Mouse (Mus musculus) heart, embryonic 16.5 days (tissue): ENCODE data around the gene Prn. TPM values are rescaled to one million over a fixed set of nuclear protein-coding genes. Genes with fewer than 3 reads are reported as not detected.

Source experiments
- ATAC-seq: fragments of 200-750 bp; cut with Nextera tagmentation; replicated peaks from 2 replicates; pipeline ENCODE4 v1.8.0; 2017; ENCODE audit warnings: moderate number of reproducible peaks; ENCODE audit not compliant: insufficient read depth, low FRiP score; ENCODE audit errors: extremely low read depth
- H3K27ac ChIP-seq: fragments of 300-500 bp; sonication (generic); 2 replicates; pipeline ENCODE4 v1.5.1; 2014; ENCODE audit warnings: mild to moderate bottlenecking, low read length, control low read depth, moderate library complexity
- H3K27me3 ChIP-seq: fragments of 300-500 bp; sonication (generic); 2 replicates; pipeline ENCODE4 v1.6.1; 2014; ENCODE audit warnings: low read length, mixed read lengths; ENCODE audit not compliant: control insufficient read depth, insufficient read depth
- H3K36me3 ChIP-seq: fragments of 300-500 bp; sonication (generic); 2 replicates; pipeline ENCODE4 v1.6.1; 2014; ENCODE audit not compliant: control insufficient read depth, insufficient read depth
- H3K4me1 ChIP-seq: fragments of 300-500 bp; sonication (generic); 2 replicates; pipeline ENCODE4 v1.6.1; 2014; ENCODE audit warnings: low read length, mixed read lengths; ENCODE audit not compliant: control insufficient read depth, insufficient read depth
- H3K4me2 ChIP-seq: fragments of 300-500 bp; sonication (generic); 2 replicates; pipeline ENCODE4 v1.6.1; 2014; ENCODE audit warnings: low read depth, mild to moderate bottlenecking, control low read depth, low read length
- H3K4me3 ChIP-seq: fragments of 300-500 bp; sonication (generic); 2 replicates; pipeline ENCODE4 v1.5.1; 2014; ENCODE audit warnings: mild to moderate bottlenecking, control low read depth, low read length
- H3K9ac ChIP-seq: fragments of 300-500 bp; sonication (generic); 2 replicates; pipeline ENCODE4 v1.6.1; 2014; ENCODE audit warnings: low read length, control low read depth
- H3K9me3 ChIP-seq: fragments of 300-500 bp; sonication (generic); replicated peaks from 2 replicates; pipeline ENCODE4 v1.6.1; 2016; ENCODE audit warnings: low read length; ENCODE audit not compliant: control insufficient read depth
- WGBS: fragments of 180-500 bp; shearing (Covaris S2); extraction: QIAGEN DNeasy Blood & Tissue Kit; methylation state at CpG from one replicate; pipeline ENCODE4 v1.1.7; 2014; 5-methylcytosine and 5-hydroxymethylcytosine counted together
- polyA plus RNA-seq: library from polyadenylated mRNA; unstranded; fragments of >200 nt; fragmentation: Nextera tagmentation; extraction: Ambion mirVana; gene quantifications from 2 replicates; pipeline ENCODE4 v1.2.1, GENCODE M21; 2015

Prn gene
- polyA plus RNA-seq, 1 experiment from 2014 or later, result not detected

DNA sequence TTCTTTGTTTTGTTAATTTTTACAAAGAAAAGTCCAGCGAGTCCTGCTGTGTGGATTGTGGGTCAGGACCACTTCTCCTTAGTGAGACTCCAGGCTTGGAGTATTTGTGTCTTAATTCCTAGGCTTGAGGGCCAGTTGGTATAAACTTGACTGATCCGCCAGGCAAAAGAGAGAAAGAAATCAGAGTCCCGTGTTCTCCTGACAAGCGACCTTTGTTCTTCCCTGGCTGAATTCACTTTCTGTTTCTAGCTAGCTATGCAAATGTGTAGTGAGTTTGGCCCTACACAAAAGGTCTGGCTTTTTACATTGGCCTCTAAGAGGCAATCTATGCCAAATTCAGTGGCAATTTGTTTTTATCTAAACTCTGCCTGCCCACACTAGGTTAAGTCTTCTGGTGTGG, 28.0 kb upstream of the Prn start:
- Histone ChIP-seq H3K36me3 (no peaks in the 10 kb centered on the region), H3K9ac (no peak overlapping the region), H3K9me3 (no peaks in the 10 kb centered on the region), H3K4me2 (no peak overlapping the region), H3K27ac (no peak overlapping the region), H3K4me3 (no peak overlapping the region), H3K27me3 (no peaks in the 10 kb centered on the region), H3K4me1 (no peaks in the 10 kb centered on the region)
- no peak for ATAC-seq
- WGBS, result 66% methylated on average over 4 of the region's 4 CpGs

GRCm38 (mm10) chr2:131883136-131883535, 26.6 kb upstream of the Prn start:
- no peak for ATAC-seq

GRCm38 (mm10) chr2:131886503-131887160, 23.1 kb upstream of the Prn start:
- WGBS, result 79% methylated on average over 6 of the region's 6 CpGs
- H3K4me2 ChIP-seq, result no peak overlapping the region
- no peak overlapping the region for H3K27ac ChIP-seq
- no peaks in the 10 kb centered on the region for H3K9me3 ChIP-seq
- no peak overlapping the region for H3K4me3 ChIP-seq
- H3K27me3 ChIP-seq, result no peaks in the 10 kb centered on the region
- peaks cover 8% of the 10 kb centered on the region for H3K4me1 ChIP-seq
- H3K9ac ChIP-seq, result no peak overlapping the region
- no peaks in the 10 kb centered on the region for H3K36me3 ChIP-seq
- no peak for ATAC-seq

More at GRCm38 (mm10) chr2:131883136-131883535, 26.6 kb upstream of the Prn start:
- H3K4me1 ChIP-seq, result no peaks in the 10 kb centered on the region
- no peaks in the 10 kb centered on the region for H3K36me3 ChIP-seq
- H3K4me2 ChIP-seq, result no peak overlapping the region
- H3K9ac ChIP-seq, result no peak overlapping the region
- H3K27me3 ChIP-seq, result no peaks in the 10 kb centered on the region
- 41% methylated on average over 2 of the region's 2 CpGs for WGBS
- H3K27ac ChIP-seq, result no peak overlapping the region
- no peak overlapping the region for H3K4me3 ChIP-seq
- H3K9me3 ChIP-seq, result no peaks in the 10 kb centered on the region

DNA sequence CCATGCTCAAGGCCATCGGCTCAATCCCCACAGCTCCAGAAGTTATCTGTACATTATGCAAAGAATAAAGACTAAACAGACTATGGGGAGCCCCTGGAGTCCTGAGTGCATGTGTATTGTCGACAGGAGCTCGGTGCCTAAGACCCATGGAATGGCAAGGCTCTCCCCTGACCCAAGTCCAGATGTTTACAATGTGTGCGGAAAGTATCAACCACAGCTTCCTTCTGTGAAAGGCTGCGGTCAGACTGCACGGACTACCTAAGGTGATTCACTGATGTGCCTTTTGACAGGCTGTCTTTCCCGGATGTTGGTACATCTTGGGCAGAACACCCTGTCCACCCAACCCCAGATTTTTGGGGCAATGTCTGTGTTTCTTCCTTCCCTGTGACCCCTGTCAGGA, 21.5 kb upstream of the Prn start:
- ATAC-seq, result no peak
- no peak overlapping the region for H3K27ac ChIP-seq
- H3K4me2 ChIP-seq, result no peak overlapping the region
- no peaks in the 10 kb centered on the region for H3K9me3 ChIP-seq
- H3K27me3 ChIP-seq, result no peaks in the 10 kb centered on the region
- H3K4me1 ChIP-seq, result peaks cover 18% of the 10 kb centered on the region
- no peak overlapping the region for H3K4me3 ChIP-seq
- no peaks in the 10 kb centered on the region for H3K36me3 ChIP-seq
- H3K9ac ChIP-seq, result no peak overlapping the region
- WGBS, result 67% methylated on average over 7 of the region's 7 CpGs

GRCm38 (mm10) chr2:131892534-131892933, 17.2 kb upstream of the Prn start:
- ATAC-seq, result no peak
- Histone ChIP-seq H3K36me3 (no peaks in the 10 kb centered on the region), H3K4me2 (no peak overlapping the region), H3K9me3 (no peaks in the 10 kb centered on the region), H3K27me3 (no peaks in the 10 kb centered on the region), H3K4me1 (peaks cover 18% of the 10 kb centered on the region), H3K4me3 (no peak overlapping the region), H3K27ac (peak overlapping the region; percentile 71), H3K9ac (no peak overlapping the region)
- 57% methylated on average over 5 of the region's 5 CpGs for WGBS

DNA sequence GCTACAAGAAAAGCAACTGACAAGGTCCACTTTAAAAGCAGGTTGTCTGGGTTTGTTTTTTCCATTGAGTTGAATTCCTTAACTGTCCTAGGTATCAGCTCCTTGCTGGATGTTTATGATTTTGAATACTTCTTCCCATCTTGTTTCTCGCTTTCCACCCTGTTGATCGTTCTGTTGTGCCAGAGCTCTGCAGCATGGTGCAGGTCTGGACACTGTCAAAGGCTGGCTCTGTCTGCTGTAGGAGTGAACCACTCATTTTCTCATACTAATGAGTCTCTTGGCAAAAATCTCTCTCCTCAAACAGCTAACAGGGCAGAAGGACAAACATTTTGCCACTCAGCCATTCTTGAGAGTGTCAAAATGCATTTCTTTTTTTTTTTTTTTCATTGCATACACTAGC, 14.7 kb upstream of the Prn start:
- no peak overlapping the region for H3K4me3 ChIP-seq
- no peak overlapping the region for H3K9ac ChIP-seq
- no peak for ATAC-seq
- H3K9me3 ChIP-seq, result no peaks in the 10 kb centered on the region
- no peaks in the 10 kb centered on the region for H3K36me3 ChIP-seq
- peaks cover 10% of the 10 kb centered on the region for H3K4me1 ChIP-seq
- no peak overlapping the region for H3K4me2 ChIP-seq
- WGBS, result 47% methylated on average over 2 of the region's 2 CpGs
- no peaks in the 10 kb centered on the region for H3K27me3 ChIP-seq
- no peak overlapping the region for H3K27ac ChIP-seq

DNA sequence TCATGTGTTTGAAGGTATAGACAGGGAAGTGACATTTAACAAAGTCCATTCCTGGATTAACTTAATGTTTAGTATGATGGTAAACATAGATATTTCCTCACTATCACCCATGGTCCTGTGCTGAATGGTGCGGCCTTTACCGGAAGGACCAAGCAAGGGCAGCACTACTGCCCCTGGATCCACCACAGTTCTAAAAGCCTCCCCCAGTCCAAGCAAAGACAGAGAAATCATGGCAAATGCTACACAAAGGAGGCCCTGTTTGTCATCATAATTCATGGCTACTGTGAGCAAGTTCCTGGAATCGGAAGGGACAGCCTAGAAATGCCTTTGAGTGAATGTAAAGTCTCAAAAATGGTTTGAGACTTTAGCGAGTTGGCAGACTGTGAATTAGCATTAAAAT, 13.7 kb upstream of the Prn start:
- no peak for ATAC-seq

GRCm38 (mm10) chr2:131897336-131898109, 12.2 kb upstream of the Prn start:
- H3K36me3 ChIP-seq, result no peaks in the 10 kb centered on the region
- H3K27ac ChIP-seq, result no peak overlapping the region
- 0 out of 2 replicates have a peak, but pooled peaks cover 3% of the 10 kb centered on the region for H3K4me1 ChIP-seq
- no peak overlapping the region for H3K9ac ChIP-seq
- H3K9me3 ChIP-seq, result no peaks in the 10 kb centered on the region
- no peaks in the 10 kb centered on the region for H3K27me3 ChIP-seq
- H3K4me2 ChIP-seq, result no peak overlapping the region
- no peak for ATAC-seq
- WGBS, result 88% methylated on average over 12 of the region's 12 CpGs
- no peak overlapping the region for H3K4me3 ChIP-seq

More for the DNA sequence above, 13.7 kb upstream of the Prn start:
- Histone ChIP-seq H3K4me1 (peaks cover 10% of the 10 kb centered on the region), H3K4me3 (no peak overlapping the region), H3K9me3 (no peaks in the 10 kb centered on the region), H3K27ac (no peak overlapping the region), H3K36me3 (no peaks in the 10 kb centered on the region), H3K27me3 (no peaks in the 10 kb centered on the region), H3K9ac (no peak overlapping the region), H3K4me2 (no peak overlapping the region)
- 90% methylated on average over 4 of the region's 4 CpGs for WGBS

DNA sequence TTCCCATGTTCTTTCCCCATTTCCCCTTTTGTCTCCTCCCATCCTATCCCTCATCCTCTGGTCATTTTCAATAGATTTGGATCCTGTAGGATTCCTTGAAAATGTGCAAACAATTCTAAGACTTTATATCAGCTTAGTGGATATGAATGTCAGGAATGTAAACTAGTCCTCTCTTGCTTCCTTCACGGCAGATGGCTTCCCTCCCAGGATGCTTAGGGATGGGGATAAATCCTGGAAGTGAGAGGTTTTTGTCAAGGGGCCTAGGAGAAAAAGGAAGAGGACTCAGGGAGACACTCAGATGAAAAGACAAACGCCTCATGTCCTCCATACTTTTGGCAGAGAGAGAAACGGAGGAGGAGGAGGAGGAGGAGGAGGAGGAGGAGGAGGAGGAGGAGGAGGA, 7.3 kb upstream of the Prn start:
- Histone ChIP-seq H3K4me3 (no peak overlapping the region), H3K9ac (no peak overlapping the region), H3K27me3 (no peaks in the 10 kb centered on the region), H3K4me2 (no peak overlapping the region), H3K27ac (peak overlapping the region; percentile 58), H3K36me3 (no peaks in the 10 kb centered on the region), H3K4me1 (peaks cover 21% of the 10 kb centered on the region), H3K9me3 (no peaks in the 10 kb centered on the region)
- ATAC-seq, result no peak
- WGBS, result 20% methylated on average over 2 of the region's 3 CpGs
